Mouse (Mus musculus): ENCODE results near the gene Cldn14. TPM values are rescaled to one million over a fixed set of nuclear protein-coding genes. Genes with fewer than 3 reads are reported as not detected.

The Cldn14 gene
- polyA plus RNA-seq, 1 experiment: 0.42 TPM

DNA sequence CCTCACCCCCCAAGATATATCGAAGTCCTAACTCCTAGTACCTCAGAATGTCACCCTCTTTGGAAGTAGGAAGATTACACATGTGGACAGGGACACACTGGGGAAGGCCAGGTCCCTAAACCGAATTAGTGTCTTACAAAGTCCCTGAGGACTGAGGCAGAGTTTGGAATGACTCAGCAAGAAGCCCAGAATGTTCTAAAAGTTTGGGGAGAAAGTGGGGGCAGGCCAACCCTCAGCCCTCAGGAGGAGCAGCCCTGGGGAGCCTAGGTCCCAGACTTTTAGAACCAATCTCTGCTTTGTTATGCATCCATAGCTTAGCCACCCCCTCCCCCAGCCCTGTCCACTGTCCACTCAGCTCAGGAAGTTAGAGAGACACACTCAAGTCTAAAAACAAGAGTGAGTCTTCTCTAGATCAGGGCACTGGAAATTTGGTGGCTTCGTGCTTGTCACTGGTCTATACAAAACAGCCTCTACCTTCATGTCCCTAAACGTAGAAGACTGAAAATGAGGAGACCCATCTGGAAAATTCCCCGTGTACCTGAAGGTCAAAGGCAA lies 85.7 kb downstream of the Cldn14 start:
- H3K4me1 ChIP-seq (ENCODE audit: control insufficient read depth, insufficient read depth, low read length): no peaks in the 10 kb centered on the region
- H3K4me3 ChIP-seq (ENCODE audit: low read depth, low read length): no peak overlapping the region
- no peaks in the 10 kb centered on the region for H3K36me3 ChIP-seq (ENCODE audit: control insufficient read depth, insufficient read depth, low read length, poor library complexity, severe bottlenecking)
- H3K9me3 ChIP-seq (replicated peaks; ENCODE audit: control insufficient read depth, insufficient read depth, low read length, poor library complexity, severe bottlenecking): no peaks in the 10 kb centered on the region
- peak overlapping the region; percentile 37; the same call in 1 of the 2 replicates for H3K27ac ChIP-seq (ENCODE audit: insufficient read depth, low read length)
- H3K9ac ChIP-seq (ENCODE audit: low read depth, poor library complexity, severe bottlenecking): no peak overlapping the region
- no peaks in the 10 kb centered on the region for H3K27me3 ChIP-seq (ENCODE audit: control insufficient read depth, insufficient read depth, low read length, poor library complexity, severe bottlenecking)
- TF ChIP-seq CTCF (IDR thresholded peaks at IDR 0.05; ENCODE audit: low read depth, low read length) (no peak), POLR2A (IDR thresholded peaks at IDR 0.05; ENCODE audit: insufficient read depth, low read length) (no peak), EP300 (IDR thresholded peaks at IDR 0.05; ENCODE audit: insufficient read depth, low read depth, low read length) (0 out of 2 replicates have a peak, but pooled peaks have one; percentile 16)

DNA sequence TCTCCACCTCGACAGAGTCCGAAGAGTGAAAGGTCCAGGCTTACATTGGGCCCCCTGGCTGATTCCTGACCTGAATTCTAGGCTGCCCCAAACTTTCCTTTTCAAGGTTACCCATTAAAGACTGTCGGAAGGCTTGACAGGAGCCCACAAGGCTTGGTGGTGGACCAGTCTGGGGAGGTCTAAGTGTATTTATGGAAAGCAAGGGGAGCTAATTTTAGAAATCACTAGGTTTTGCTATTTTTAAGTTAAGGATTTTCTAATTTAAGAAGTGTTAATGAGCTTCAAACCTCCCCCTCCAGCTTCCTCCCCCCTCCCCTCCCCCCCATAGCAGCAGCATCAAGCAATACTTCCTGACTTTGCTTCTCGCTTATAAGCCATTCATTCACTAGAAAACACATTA lies 88.0 kb downstream of the Cldn14 start:
- H3K4me3 ChIP-seq (ENCODE audit: low read depth, low read length): no peak overlapping the region
- no peak overlapping the region for H3K27ac ChIP-seq (ENCODE audit: insufficient read depth, low read length)
- no peaks in the 10 kb centered on the region for H3K9me3 ChIP-seq (replicated peaks; ENCODE audit: control insufficient read depth, insufficient read depth, low read length, poor library complexity, severe bottlenecking)
- no peak overlapping the region for H3K9ac ChIP-seq (ENCODE audit: low read depth, poor library complexity, severe bottlenecking)
- H3K4me1 ChIP-seq (ENCODE audit: control insufficient read depth, insufficient read depth, low read length): no peaks in the 10 kb centered on the region
- no peak for TF ChIP-seq EP300 (IDR thresholded peaks at IDR 0.05; ENCODE audit: insufficient read depth, low read depth, low read length)
- no peak for TF ChIP-seq CTCF (IDR thresholded peaks at IDR 0.05; ENCODE audit: low read depth, low read length)
- TF ChIP-seq POLR2A (IDR thresholded peaks at IDR 0.05; ENCODE audit: insufficient read depth, low read length): no peak
- H3K36me3 ChIP-seq (ENCODE audit: control insufficient read depth, insufficient read depth, low read length, poor library complexity, severe bottlenecking): no peaks in the 10 kb centered on the region
- H3K27me3 ChIP-seq (ENCODE audit: control insufficient read depth, insufficient read depth, low read length, poor library complexity, severe bottlenecking): no peaks in the 10 kb centered on the region

DNA sequence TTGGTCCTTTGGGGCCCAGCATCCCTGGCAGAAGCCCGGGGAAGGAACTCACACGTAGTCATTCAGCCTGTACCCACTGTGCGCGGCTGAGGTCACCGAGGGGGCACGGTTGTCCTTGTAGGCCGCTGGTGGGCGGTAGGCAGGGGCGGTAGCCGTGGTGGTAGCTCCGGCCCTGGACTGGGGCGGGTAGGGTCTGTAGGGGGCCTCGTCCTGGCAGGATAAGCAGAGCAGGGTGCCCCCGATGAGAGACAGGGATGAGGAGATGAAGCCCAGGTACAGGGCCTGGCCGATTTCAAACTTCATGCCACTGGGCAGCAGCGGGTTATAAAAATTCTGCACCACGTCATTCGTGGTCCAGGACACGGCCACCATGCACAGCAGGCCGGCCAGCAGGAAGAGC lies 89.4 kb downstream of the Cldn14 start:
- H3K9ac ChIP-seq (ENCODE audit: low read depth, poor library complexity, severe bottlenecking): peak overlapping the region; percentile 1; the same call in 1 of the 2 replicates
- H3K4me1 ChIP-seq (ENCODE audit: control insufficient read depth, insufficient read depth, low read length): no peaks in the 10 kb centered on the region
- TF ChIP-seq EP300 (IDR thresholded peaks at IDR 0.05; ENCODE audit: insufficient read depth, low read depth, low read length) (no peak), POLR2A (IDR thresholded peaks at IDR 0.05; ENCODE audit: insufficient read depth, low read length) (no peak), CTCF (IDR thresholded peaks at IDR 0.05; ENCODE audit: low read depth, low read length) (no peak)
- no peaks in the 10 kb centered on the region for H3K36me3 ChIP-seq (ENCODE audit: control insufficient read depth, insufficient read depth, low read length, poor library complexity, severe bottlenecking)
- peak overlapping the region; percentile 44 for H3K4me3 ChIP-seq (ENCODE audit: low read depth, low read length)
- no peak overlapping the region for H3K27ac ChIP-seq (ENCODE audit: insufficient read depth, low read length)
- no peaks in the 10 kb centered on the region for H3K27me3 ChIP-seq (ENCODE audit: control insufficient read depth, insufficient read depth, low read length, poor library complexity, severe bottlenecking)
- no peaks in the 10 kb centered on the region for H3K9me3 ChIP-seq (replicated peaks; ENCODE audit: control insufficient read depth, insufficient read depth, low read length, poor library complexity, severe bottlenecking)

DNA sequence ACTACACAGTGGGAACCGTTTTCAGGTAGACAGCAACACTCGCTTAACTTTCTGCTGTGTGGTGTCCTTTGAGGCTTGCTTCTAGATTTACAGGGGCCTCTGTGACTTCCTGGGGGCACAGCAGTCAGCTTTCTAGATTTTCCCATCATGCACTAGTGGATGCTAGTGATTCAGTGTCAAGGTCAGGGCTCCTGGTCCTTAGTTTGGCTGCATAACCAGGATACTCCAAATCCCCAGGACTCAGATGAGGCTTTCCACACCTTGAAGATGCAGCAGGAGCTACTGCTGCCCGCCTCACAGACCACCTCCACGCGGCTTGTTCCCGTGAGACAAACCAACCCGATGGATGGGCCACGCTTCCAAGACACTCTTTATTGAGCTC lies 90.0 kb downstream of the Cldn14 start:
- H3K4me1 ChIP-seq (ENCODE audit: control insufficient read depth, insufficient read depth, low read length): no peaks in the 10 kb centered on the region
- no peak overlapping the region for H3K27ac ChIP-seq (ENCODE audit: insufficient read depth, low read length)
- no peak overlapping the region for H3K4me3 ChIP-seq (ENCODE audit: low read depth, low read length)
- no peaks in the 10 kb centered on the region for H3K27me3 ChIP-seq (ENCODE audit: control insufficient read depth, insufficient read depth, low read length, poor library complexity, severe bottlenecking)
- no peaks in the 10 kb centered on the region for H3K36me3 ChIP-seq (ENCODE audit: control insufficient read depth, insufficient read depth, low read length, poor library complexity, severe bottlenecking)
- H3K9ac ChIP-seq (ENCODE audit: low read depth, poor library complexity, severe bottlenecking): no peak overlapping the region
- H3K9me3 ChIP-seq (replicated peaks; ENCODE audit: control insufficient read depth, insufficient read depth, low read length, poor library complexity, severe bottlenecking): no peaks in the 10 kb centered on the region
- TF ChIP-seq EP300 (IDR thresholded peaks at IDR 0.05; ENCODE audit: insufficient read depth, low read depth, low read length) (no peak), CTCF (IDR thresholded peaks at IDR 0.05; ENCODE audit: low read depth, low read length) (no peak), POLR2A (IDR thresholded peaks at IDR 0.05; ENCODE audit: insufficient read depth, low read length) (no peak)

DNA sequence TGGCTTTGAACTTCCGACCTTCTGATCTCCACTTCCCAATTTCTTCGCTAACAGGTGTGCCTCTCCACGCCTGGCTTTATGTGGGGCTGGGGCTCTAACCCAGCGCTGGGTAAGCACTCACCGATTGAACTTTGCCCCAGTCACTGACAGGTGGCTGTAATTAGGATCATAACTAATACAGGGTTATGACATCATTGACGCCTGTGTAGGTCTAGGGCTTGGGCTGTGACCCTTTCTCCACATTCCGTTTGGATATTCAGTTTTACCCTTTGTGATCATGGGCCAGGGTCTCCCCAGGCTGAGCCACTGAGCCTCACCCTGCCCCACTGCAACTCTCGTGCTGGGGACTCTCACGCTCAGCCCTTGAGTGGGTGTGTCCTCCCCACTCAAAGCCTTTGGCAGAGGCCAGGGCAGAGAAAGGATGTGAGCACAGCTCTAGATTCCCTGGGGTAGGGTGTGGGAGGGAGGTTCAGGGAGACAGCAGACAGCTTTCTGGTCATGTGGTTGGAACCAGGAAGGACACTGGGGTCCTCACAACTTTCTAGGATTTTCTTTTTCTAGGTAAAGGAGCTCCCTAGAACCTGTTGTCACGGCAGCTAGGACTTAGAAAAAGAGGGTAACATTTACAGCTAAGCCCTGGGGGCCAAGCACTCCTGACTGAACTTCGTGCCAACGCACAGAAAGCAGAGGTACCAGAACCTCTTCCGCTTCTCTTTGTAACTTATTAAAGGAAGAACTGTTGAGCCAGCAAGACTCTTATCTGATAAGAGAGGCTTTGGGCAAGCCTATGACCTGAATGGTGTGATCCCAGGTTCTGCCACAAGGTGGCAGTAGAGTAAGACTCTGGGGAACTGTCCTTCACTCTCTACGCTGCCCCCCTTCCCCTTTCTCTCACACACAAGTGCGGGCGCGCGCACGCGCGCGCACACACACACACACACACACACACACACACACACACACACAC lies 90.6 kb downstream of the Cldn14 start:
- Histone ChIP-seq H3K36me3 (ENCODE audit: control insufficient read depth, insufficient read depth, low read length, poor library complexity, severe bottlenecking) (no peaks in the 10 kb centered on the region), H3K9me3 (replicated peaks; ENCODE audit: control insufficient read depth, insufficient read depth, low read length, poor library complexity, severe bottlenecking) (no peaks in the 10 kb centered on the region), H3K27ac (ENCODE audit: insufficient read depth, low read length) (0 out of 2 replicates have a peak overlapping the region, but pooled peaks have one; percentile 2), H3K4me3 (ENCODE audit: low read depth, low read length) (no peak overlapping the region), H3K27me3 (ENCODE audit: control insufficient read depth, insufficient read depth, low read length, poor library complexity, severe bottlenecking) (no peaks in the 10 kb centered on the region), H3K4me1 (ENCODE audit: control insufficient read depth, insufficient read depth, low read length) (no peaks in the 10 kb centered on the region), H3K9ac (ENCODE audit: low read depth, poor library complexity, severe bottlenecking) (no peak overlapping the region)
- TF ChIP-seq CTCF (IDR thresholded peaks at IDR 0.05; ENCODE audit: low read depth, low read length) (peak; percentile 72), EP300 (IDR thresholded peaks at IDR 0.05; ENCODE audit: insufficient read depth, low read depth, low read length) (no peak)

Data from ES-Bruce4 (cell line).